Mouse (Mus musculus) layer of hippocampus, postnatal 14 days (tissue): ENCODE data around the gene Plekhh2. TPM values are rescaled to one million over a fixed set of nuclear protein-coding genes. Genes with fewer than 3 reads are reported as not detected.
A peak's percentile ranks its signal among the peaks of the same experiment; 100 is the strongest.

Experiments
- DNase-seq, 2 experiments: peaks; one replicate each; pipeline ENCODE4 v3.0.0; 2021 to 2022; ENCODE audit warnings: low spot score in 2 of 2, mixed read lengths in 1 of 2
- total RNA-seq, 2 experiments: library from RNA; stranded (reverse); gene quantifications; 2 replicates each; pipeline ENCODE4 v1.2.3; 2021

Plekhh2 gene
- total RNA-seq, 2 experiments from 2014 or later, result 4.4 to 4.9 TPM

GRCm38 (mm10) chr17:84606976-84607375 lies 95.3 kb downstream of the Plekhh2 start:
- no peak for DNase-seq

- DNase-seq, result no peak
Measured at GRCm38 (mm10) chr17:84607617-84608016, 95.9 kb downstream of the Plekhh2 start.

- no peak for DNase-seq
Measured at GRCm38 (mm10) chr17:84608606-84609005, 96.9 kb downstream of the Plekhh2 start.

- no peak for DNase-seq
Measured at GRCm38 (mm10) chr17:84611500-84611899, 99.8 kb downstream of the Plekhh2 start.

GRCm38 (mm10) chr17:84611971-84612370 lies 100.3 kb downstream of the Plekhh2 start:
- no peak for DNase-seq

GRCm38 (mm10) chr17:84615811-84616210 lies 104.1 kb downstream of the Plekhh2 start:
- no peak for DNase-seq

- no peak for DNase-seq
Measured at GRCm38 (mm10) chr17:84616526-84617074, 104.9 kb downstream of the Plekhh2 start.

- no peak for DNase-seq
Measured at GRCm38 (mm10) chr17:84617953-84618352, 106.3 kb downstream of the Plekhh2 start.

GRCm38 (mm10) chr17:84619112-84619511 lies 107.4 kb downstream of the Plekhh2 start:
- DNase-seq, result no peak

GRCm38 (mm10) chr17:84620076-84620475 lies 108.4 kb downstream of the Plekhh2 start:
- DNase-seq, result no peak

- no peak for DNase-seq
Measured at GRCm38 (mm10) chr17:84620610-84621009, 108.9 kb downstream of the Plekhh2 start.

- no peak for DNase-seq
Measured at GRCm38 (mm10) chr17:84621209-84621608, 109.5 kb downstream of the Plekhh2 start.

GRCm38 (mm10) chr17:84622028-84622427 lies 110.3 kb downstream of the Plekhh2 start:
- DNase-seq, result no peak

- DNase-seq, result no peak
Measured at GRCm38 (mm10) chr17:84622873-84623272, 111.2 kb downstream of the Plekhh2 start.

- DNase-seq, result peak; percentile 88 to 93
Measured at GRCm38 (mm10) chr17:84626276-84626856, 114.7 kb downstream of the Plekhh2 start, which contains the start of gene Dync2li1. Gene Dync2li1 (plus strand): TSS chr17:84626496.

- DNase-seq, result no peak
Measured at GRCm38 (mm10) chr17:84626857-84627305, 115.2 kb downstream of the Plekhh2 start.

- no peak for DNase-seq
Measured at GRCm38 (mm10) chr17:84627721-84628120, 116.0 kb downstream of the Plekhh2 start.

- DNase-seq, result no peak
Measured at GRCm38 (mm10) chr17:84628611-84629010, 116.9 kb downstream of the Plekhh2 start.

GRCm38 (mm10) chr17:84631836-84632235 lies 120.1 kb downstream of the Plekhh2 start:
- DNase-seq, result no peak

- no peak for DNase-seq
Measured at GRCm38 (mm10) chr17:84633443-84633842, 121.7 kb downstream of the Plekhh2 start.

GRCm38 (mm10) chr17:84636328-84636727 lies 124.6 kb downstream of the Plekhh2 start:
- DNase-seq, result no peak

GRCm38 (mm10) chr17:84637971-84638370 lies 126.3 kb downstream of the Plekhh2 start:
- DNase-seq, result no peak

- no peak for DNase-seq
Measured at GRCm38 (mm10) chr17:84639796-84640378, 128.2 kb downstream of the Plekhh2 start.
